ENCODE assay signal across 14 mouse cellular contexts in genomic region chr9:119571411-119571888, GRCm38 (mm10). TPM values are rescaled to one million over a fixed set of nuclear protein-coding genes. Genes with fewer than 3 reads are reported as not detected.
DNase-seq lines count a peak whose midpoint lies in the region; ATAC-seq lines count a peak whose summit lies in the region.
"Had no signal": no experiment of that assay in that cellular context is flagged by ENCODE, and none has a peak within 500 bp of the region (broad histone marks: within the 10 kb centered on the region; RNA-seq: fewer than 3 reads in every experiment).

No protein-coding gene starts in this region.

- H3K4me2 ChIP-seq in heart, embryonic 12.5 days, result peak overlapping the region; percentile 48
- H3K4me2 ChIP-seq in hindbrain, embryonic 11.5 days (replicated peaks; ENCODE audit: low read depth, low read length), result peak overlapping the region; percentile 21; the same call in 1 of the 2 replicates
- H3K4me2 ChIP-seq in midbrain, embryonic 15.5 days, result peak overlapping the region; percentile 39
- H3K4me2 ChIP-seq: embryonic facial prominence, embryonic 15.5 days had no signal

- WGBS in heart, embryonic 12.5 days, result 5% methylated on average over 15 of the region's 15 CpGs
- under 1% methylated on average over 15 of the region's 15 CpGs for WGBS in hindbrain, embryonic 11.5 days
- WGBS in midbrain, embryonic 15.5 days, result 0% methylated on average over 15 of the region's 15 CpGs

- no peak overlapping the region for H3K27ac ChIP-seq in heart, embryonic 12.5 days (ENCODE audit: poor library complexity, severe bottlenecking)
- no peak overlapping the region for H3K27ac ChIP-seq in hindbrain, embryonic 11.5 days (ENCODE audit: low read depth, low read length)
- no peak overlapping the region for H3K27ac ChIP-seq in midbrain, embryonic 15.5 days
- H3K27ac ChIP-seq: embryonic facial prominence, embryonic 15.5 days had no signal

- DNase-seq in heart, postnatal 25 days (ENCODE audit: low spot score), result no peak
- DNase-seq in embryo, embryonic 11 days, result peak; percentile 55
- DNase-seq in hindbrain, embryonic 11.5 days (ENCODE audit: low spot score), result peak; percentile 61
- no peak for DNase-seq in layer of hippocampus, postnatal 14 days (ENCODE audit: low spot score in 2 of 2)
- no peak for DNase-seq in frontal cortex, postnatal 14 days (ENCODE audit: low spot score in 2 of 2)
- DNase-seq: B cell, adult 2 months; kidney, postnatal 4 days; lung, postnatal 14 days; spleen, adult 18-20 months; thymus, adult 18-20 months had no signal

- H3K4me3 ChIP-seq in heart, embryonic 12.5 days, result no peak overlapping the region
- H3K4me3 ChIP-seq in hindbrain, embryonic 11.5 days (ENCODE audit: low read depth, low read length), result no peak overlapping the region
- no peak overlapping the region; the same call in 1 of the 2 replicates for H3K4me3 ChIP-seq in midbrain, embryonic 15.5 days
- H3K4me3 ChIP-seq: embryonic facial prominence, embryonic 15.5 days had no signal

- H3K36me3 ChIP-seq in heart, embryonic 12.5 days, result no peaks in the 10 kb centered on the region
- no peaks in the 10 kb centered on the region for H3K36me3 ChIP-seq in hindbrain, embryonic 11.5 days (ENCODE audit: control insufficient read depth, insufficient read depth, low read length)
- no peaks in the 10 kb centered on the region for H3K36me3 ChIP-seq in midbrain, embryonic 15.5 days (replicated peaks)
- H3K36me3 ChIP-seq: embryonic facial prominence, embryonic 15.5 days had no signal

- H3K9me3 ChIP-seq in heart, embryonic 12.5 days (replicated peaks), result no peaks in the 10 kb centered on the region; the same call in 1 of the 2 replicates
- no peaks in the 10 kb centered on the region for H3K9me3 ChIP-seq in hindbrain, embryonic 11.5 days (ENCODE audit: control insufficient read depth, low read length)
- H3K9me3 ChIP-seq in midbrain, embryonic 15.5 days, result no peaks in the 10 kb centered on the region
- H3K9me3 ChIP-seq: embryonic facial prominence, embryonic 15.5 days had no signal

- H3K9ac ChIP-seq in heart, embryonic 12.5 days, result 0 out of 2 replicates have a peak overlapping the region, but pooled peaks have one; percentile 35
- H3K9ac ChIP-seq in hindbrain, embryonic 11.5 days (ENCODE audit: low read depth, low read length), result no peak overlapping the region
- no peak overlapping the region for H3K9ac ChIP-seq in midbrain, embryonic 15.5 days
- H3K9ac ChIP-seq: embryonic facial prominence, embryonic 15.5 days had no signal

- intact Hi-C loops in heart, postnatal 25 days (cut with DNase I), result no loop called here

- H3K4me1 ChIP-seq in heart, embryonic 12.5 days (replicated peaks), result peaks cover 62% of the 10 kb centered on the region
- H3K4me1 ChIP-seq in hindbrain, embryonic 11.5 days (replicated peaks; ENCODE audit: control insufficient read depth, insufficient read depth, low read length), result peaks cover 7% of the 10 kb centered on the region
- peaks cover 16% of the 10 kb centered on the region for H3K4me1 ChIP-seq in midbrain, embryonic 15.5 days

- no peak for ATAC-seq in heart, embryonic 12.5 days (ENCODE audit: insufficient number of reproducible peaks, low FRiP score)
- peak; percentile 70 for ATAC-seq in hindbrain, embryonic 11.5 days (ENCODE audit: low FRiP score)
- ATAC-seq in midbrain, embryonic 15.5 days (replicated peaks), result peak; percentile 60; the same call in 1 of the 2 replicates
- ATAC-seq in megakaryocyte-erythroid progenitor cell, adult 5-6 weeks (replicated peaks; ENCODE audit: low FRiP score, low TSS enrichment, poor library complexity, severe bottlenecking), result no peak

- H3K27me3 ChIP-seq in heart, embryonic 12.5 days (replicated peaks), result peaks cover 84% of the 10 kb centered on the region
- peaks cover 99% of the 10 kb centered on the region for H3K27me3 ChIP-seq in hindbrain, embryonic 11.5 days (ENCODE audit: control insufficient read depth, insufficient read depth, low read length)
- peaks cover 99% of the 10 kb centered on the region for H3K27me3 ChIP-seq in midbrain, embryonic 15.5 days (replicated peaks)

RNA-seq across cellular contexts. Expression of gene Scn5a, which starts 7.4 kb away (rescaled TPM):
- polyA plus RNA-seq in heart, embryonic 12.5 days (2016; fragmentation: Nextera tagmentation; extraction: Ambion mirVana), result 15.9 and 18.9 TPM in 2 replicates
- 100 to 1,000 TPM; 141 to 144 TPM for total RNA-seq in heart, postnatal 25 days (2021)
- 0.22 and 0.36 TPM in 2 replicates for polyA plus RNA-seq in hindbrain, embryonic 11.5 days (2014; fragmentation: Nextera tagmentation; extraction: Ambion mirVana)
- 0.27 and 0.40 TPM in 2 replicates for polyA plus RNA-seq in midbrain, embryonic 15.5 days (2015; fragmentation: Nextera tagmentation; extraction: Ambion mirVana)
- total RNA-seq in layer of hippocampus, postnatal 14 days (2021), result 1 to 10 TPM; 1.0 to 1.2 TPM
- total RNA-seq in megakaryocyte-erythroid progenitor cell, adult 5-6 weeks (2014; fragmentation: Nextera tagmentation), result not detected in 2 replicates
- total RNA-seq in megakaryocyte-erythroid progenitor cell, adult 5-6 weeks (2017), result not detected in 2 replicates

Comparison
In these comparisons a context has a peak if more than half of its experiments do, and no peak if none do; other contexts are left out.
1. ATAC-seq: peak in hindbrain, embryonic 11.5 days (single experiment) and midbrain, embryonic 15.5 days (single experiment); none in heart, embryonic 12.5 days (single experiment) and megakaryocyte-erythroid progenitor cell, adult 5-6 weeks (single experiment).
2. DNase-seq: peak in embryo, embryonic 11 days (single experiment) and hindbrain, embryonic 11.5 days (single experiment); none in heart, postnatal 25 days (single experiment), layer of hippocampus, postnatal 14 days (0 of 2) and frontal cortex, postnatal 14 days (0 of 2).
3. RNA of gene Scn5a, which starts 7.4 kb away (total RNA-seq): 141 to 144 TPM in heart, postnatal 25 days; 1.0 to 1.2 TPM in layer of hippocampus, postnatal 14 days and not detected in megakaryocyte-erythroid progenitor cell, adult 5-6 weeks; every median in the first group is over 10 times any median in the second.
4. Peak in every context shown above with its lines, with median percentiles within 50 percentile points of each other: H3K4me2 ChIP-seq.